Mouse (Mus musculus): ENCODE measurements around the gene Socs3. TPM values are rescaled to one million over a fixed set of nuclear protein-coding genes. Genes with fewer than 3 reads are reported as not detected.

Gene Socs3
- polyA plus RNA-seq, 1 experiment, result not detected

- 84% methylated on average over 5 of the region's 5 CpGs for WGBS
- Histone ChIP-seq H3K4me1 (ENCODE audit: control insufficient read depth, insufficient read depth, low read length) (peaks cover 25% of the 10 kb centered on the region), H3K4me3 (ENCODE audit: insufficient read depth, low read depth, low read length) (no peak overlapping the region), H3K27ac (ENCODE audit: insufficient read depth, low read depth, low read length) (no peak overlapping the region)
- TF ChIP-seq POLR2A (IDR thresholded peaks at IDR 0.05; ENCODE audit: insufficient read depth, low read depth, low read length) (no peak), CTCF (IDR thresholded peaks at IDR 0.05; ENCODE audit: insufficient read depth, low read depth, low read length) (no peak)
Measured at GRCm38 (mm10) chr11:118008144-118008805, 38.4 kb upstream of the Socs3 start.

- Histone ChIP-seq H3K4me3 (ENCODE audit: insufficient read depth, low read depth, low read length) (no peak overlapping the region), H3K27ac (ENCODE audit: insufficient read depth, low read depth, low read length) (no peak overlapping the region), H3K4me1 (ENCODE audit: control insufficient read depth, insufficient read depth, low read length) (peaks cover 25% of the 10 kb centered on the region)
- TF ChIP-seq POLR2A (IDR thresholded peaks at IDR 0.05; ENCODE audit: insufficient read depth, low read depth, low read length) (no peak), CTCF (IDR thresholded peaks at IDR 0.05; ENCODE audit: insufficient read depth, low read depth, low read length) (no peak)
- 67% methylated on average over 8 of the region's 8 CpGs for WGBS
Measured at GRCm38 (mm10) chr11:118007460-118008143, 37.8 kb upstream of the Socs3 start.

- H3K4me3 ChIP-seq (ENCODE audit: insufficient read depth, low read depth, low read length), result no peak overlapping the region
- TF ChIP-seq POLR2A (IDR thresholded peaks at IDR 0.05; ENCODE audit: insufficient read depth, low read depth, low read length) (no peak), CTCF (IDR thresholded peaks at IDR 0.05; ENCODE audit: insufficient read depth, low read depth, low read length) (no peak)
- peaks cover 31% of the 10 kb centered on the region for H3K4me1 ChIP-seq (ENCODE audit: control insufficient read depth, insufficient read depth, low read length)
- 84% methylated on average over 5 of the region's 5 CpGs for WGBS
- no peak overlapping the region for H3K27ac ChIP-seq (ENCODE audit: insufficient read depth, low read depth, low read length)
Measured at GRCm38 (mm10) chr11:118004217-118004616, 34.4 kb upstream of the Socs3 start.

GRCm38 (mm10) chr11:118003718-118004117 lies 33.9 kb upstream of the Socs3 start:
- TF ChIP-seq CTCF (IDR thresholded peaks at IDR 0.05; ENCODE audit: insufficient read depth, low read depth, low read length) (no peak), POLR2A (IDR thresholded peaks at IDR 0.05; ENCODE audit: insufficient read depth, low read depth, low read length) (no peak)
- 63% methylated on average over 5 of the region's 5 CpGs for WGBS

GRCm38 (mm10) chr11:118003176-118003575 lies 33.3 kb upstream of the Socs3 start:
- Histone ChIP-seq H3K4me1 (ENCODE audit: control insufficient read depth, insufficient read depth, low read length) (peaks cover 25% of the 10 kb centered on the region), H3K27ac (ENCODE audit: insufficient read depth, low read depth, low read length) (no peak overlapping the region), H3K4me3 (ENCODE audit: insufficient read depth, low read depth, low read length) (no peak overlapping the region)
- 96% methylated on average over 14 of the region's 14 CpGs for WGBS
- TF ChIP-seq POLR2A (IDR thresholded peaks at IDR 0.05; ENCODE audit: insufficient read depth, low read depth, low read length) (no peak), CTCF (IDR thresholded peaks at IDR 0.05; ENCODE audit: insufficient read depth, low read depth, low read length) (no peak)

More at GRCm38 (mm10) chr11:118003718-118004117, 33.9 kb upstream of the Socs3 start:
- H3K4me1 ChIP-seq (ENCODE audit: control insufficient read depth, insufficient read depth, low read length), result peaks cover 27% of the 10 kb centered on the region
- no peak overlapping the region for H3K4me3 ChIP-seq (ENCODE audit: insufficient read depth, low read depth, low read length)
- H3K27ac ChIP-seq (ENCODE audit: insufficient read depth, low read depth, low read length), result no peak overlapping the region

- TF ChIP-seq CTCF (IDR thresholded peaks at IDR 0.05; ENCODE audit: insufficient read depth, low read depth, low read length) (no peak), POLR2A (IDR thresholded peaks at IDR 0.05; ENCODE audit: insufficient read depth, low read depth, low read length) (no peak)
- WGBS, result 90% methylated on average over 7 of the region's 7 CpGs
- peaks cover 22% of the 10 kb centered on the region for H3K4me1 ChIP-seq (ENCODE audit: control insufficient read depth, insufficient read depth, low read length)
- no peak overlapping the region for H3K4me3 ChIP-seq (ENCODE audit: insufficient read depth, low read depth, low read length)
- H3K27ac ChIP-seq (ENCODE audit: insufficient read depth, low read depth, low read length), result no peak overlapping the region
Measured at GRCm38 (mm10) chr11:118000565-118001215, 30.8 kb upstream of the Socs3 start.

- no peak overlapping the region for H3K27ac ChIP-seq (ENCODE audit: insufficient read depth, low read depth, low read length)
- H3K4me3 ChIP-seq (ENCODE audit: insufficient read depth, low read depth, low read length), result no peak overlapping the region
- TF ChIP-seq CTCF (IDR thresholded peaks at IDR 0.05; ENCODE audit: insufficient read depth, low read depth, low read length) (no peak), POLR2A (IDR thresholded peaks at IDR 0.05; ENCODE audit: insufficient read depth, low read depth, low read length) (no peak)
- H3K4me1 ChIP-seq (ENCODE audit: control insufficient read depth, insufficient read depth, low read length), result peaks cover 27% of the 10 kb centered on the region
- whole genome bisulfite sequencing, result 31% methylated on average over 1 of the region's 1 CpGs
Measured at GRCm38 (mm10) chr11:118000083-118000482, 30.2 kb upstream of the Socs3 start.

GRCm38 (mm10) chr11:117999260-117999934 lies 29.6 kb upstream of the Socs3 start:
- H3K4me1 ChIP-seq (ENCODE audit: control insufficient read depth, insufficient read depth, low read length), result peaks cover 32% of the 10 kb centered on the region
- TF ChIP-seq CTCF (IDR thresholded peaks at IDR 0.05; ENCODE audit: insufficient read depth, low read depth, low read length), result no peak
- TF ChIP-seq POLR2A (IDR thresholded peaks at IDR 0.05; ENCODE audit: insufficient read depth, low read depth, low read length), result no peak
- H3K27ac ChIP-seq (ENCODE audit: insufficient read depth, low read depth, low read length), result no peak overlapping the region
- WGBS, result 86% methylated on average over 6 of the region's 6 CpGs
- H3K4me3 ChIP-seq (ENCODE audit: insufficient read depth, low read depth, low read length), result no peak overlapping the region
